Mouse (Mus musculus): Measurements from ENCODE around the gene Selenot.
A peak's percentile ranks its signal among the peaks of the same experiment; 100 is the strongest.
"Not testable (repeated sequence)": the region's sequence is repeated elsewhere in the genome, so short reads cannot be mapped to it uniquely, and the experiment has no call there.

Gene Selenot

GRCm38 (mm10) chr3:58576137-58577066 lies at the start of gene Selenot:
Gene Selenot, plus strand, starts transcription at chr3:58576636.
- peak; percentile 98 for ATAC-seq (ENCODE audit: insufficient number of reproducible peaks, low FRiP score, low TSS enrichment)

- no peak for ATAC-seq (ENCODE audit: insufficient number of reproducible peaks, low FRiP score, low TSS enrichment)
These were observed 39.9 kb upstream of the Selenot start for GRCm38 (mm10) chr3:58536573-58536972.

GRCm38 (mm10) chr3:58552001-58552811 lies 24.2 kb upstream of the Selenot start:
- no peak for ATAC-seq (ENCODE audit: insufficient number of reproducible peaks, low FRiP score, low TSS enrichment)

GRCm38 (mm10) chr3:58556649-58557048 lies 19.8 kb upstream of the Selenot start:
- no peak for ATAC-seq (ENCODE audit: insufficient number of reproducible peaks, low FRiP score, low TSS enrichment)

- no peak for ATAC-seq (ENCODE audit: insufficient number of reproducible peaks, low FRiP score, low TSS enrichment)
These were observed 16.5 kb upstream of the Selenot start for GRCm38 (mm10) chr3:58559887-58560286.

- no peak for ATAC-seq (ENCODE audit: insufficient number of reproducible peaks, low FRiP score, low TSS enrichment)
These were observed 15.0 kb upstream of the Selenot start for GRCm38 (mm10) chr3:58561437-58561836.

- ATAC-seq (ENCODE audit: insufficient number of reproducible peaks, low FRiP score, low TSS enrichment), result no peak
These were observed 5.6 kb upstream of the Selenot start for GRCm38 (mm10) chr3:58570821-58571220.

GRCm38 (mm10) chr3:58577067-58577503 lies 649 bp downstream of the Selenot start:
- ATAC-seq (ENCODE audit: insufficient number of reproducible peaks, low FRiP score, low TSS enrichment), result peak; percentile 67

- no peak for ATAC-seq (ENCODE audit: insufficient number of reproducible peaks, low FRiP score, low TSS enrichment)
These were observed 1.1 kb downstream of the Selenot start for GRCm38 (mm10) chr3:58577506-58578050.

GRCm38 (mm10) chr3:58581530-58581929 lies 5.1 kb downstream of the Selenot start:
- no peak for ATAC-seq (ENCODE audit: insufficient number of reproducible peaks, low FRiP score, low TSS enrichment)

GRCm38 (mm10) chr3:58582297-58582696 lies 5.9 kb downstream of the Selenot start:
- ATAC-seq (ENCODE audit: insufficient number of reproducible peaks, low FRiP score, low TSS enrichment), result no peak

- ATAC-seq (ENCODE audit: insufficient number of reproducible peaks, low FRiP score, low TSS enrichment), result no peak
These were observed 6.5 kb downstream of the Selenot start for GRCm38 (mm10) chr3:58582788-58583426.

- ATAC-seq (ENCODE audit: insufficient number of reproducible peaks, low FRiP score, low TSS enrichment), result not testable (repeated sequence)
These were observed 14.1 kb downstream of the Selenot start for GRCm38 (mm10) chr3:58590544-58590943.

- not testable (repeated sequence) for ATAC-seq (ENCODE audit: insufficient number of reproducible peaks, low FRiP score, low TSS enrichment)
These were observed 16.2 kb downstream of the Selenot start for GRCm38 (mm10) chr3:58592666-58593065.

- ATAC-seq (ENCODE audit: insufficient number of reproducible peaks, low FRiP score, low TSS enrichment), result no peak
These were observed 17.2 kb downstream of the Selenot start for GRCm38 (mm10) chr3:58593623-58594022.

- no peak for ATAC-seq (ENCODE audit: insufficient number of reproducible peaks, low FRiP score, low TSS enrichment)
These were observed 32.1 kb downstream of the Selenot start for GRCm38 (mm10) chr3:58608506-58608905.

- ATAC-seq (ENCODE audit: insufficient number of reproducible peaks, low FRiP score, low TSS enrichment), result no peak
These were observed 33.5 kb downstream of the Selenot start for GRCm38 (mm10) chr3:58609985-58610384.

GRCm38 (mm10) chr3:58621066-58621465 lies 44.6 kb downstream of the Selenot start:
- no peak for ATAC-seq (ENCODE audit: insufficient number of reproducible peaks, low FRiP score, low TSS enrichment)

- no peak for ATAC-seq (ENCODE audit: insufficient number of reproducible peaks, low FRiP score, low TSS enrichment)
These were observed 46.4 kb downstream of the Selenot start for GRCm38 (mm10) chr3:58622665-58623394.

GRCm38 (mm10) chr3:58624981-58625380 lies 48.5 kb downstream of the Selenot start:
- no peak for ATAC-seq (ENCODE audit: insufficient number of reproducible peaks, low FRiP score, low TSS enrichment)
